Mouse (Mus musculus): ENCODE results near the gene Cyth1. TPM values are rescaled to one million over a fixed set of nuclear protein-coding genes. Genes with fewer than 3 reads are reported as not detected.

Cyth1 gene
- polyA plus RNA-seq, 1 experiment from 2014 or later, result 12.2 TPM

GRCm38 (mm10) chr11:118286434-118286833, 38.0 kb upstream of the Cyth1 start:
- no peak for ATAC-seq (ENCODE audit: insufficient read depth, low FRiP score)
- Histone ChIP-seq H3K9me3 (replicated peaks; ENCODE audit: control insufficient read depth, low read length) (no peaks in the 10 kb centered on the region), H3K4me3 (replicated peaks; ENCODE audit: low read length) (no peak overlapping the region), H3K27ac (ENCODE audit: low read length) (peak overlapping the region; percentile 65; the same call in 1 of the 2 replicates), H3K4me2 (ENCODE audit: low read depth, low read length) (no peak overlapping the region), H3K27me3 (ENCODE audit: control insufficient read depth, insufficient read depth, low read length) (no peaks in the 10 kb centered on the region), H3K4me1 (ENCODE audit: control insufficient read depth, insufficient read depth, low read length) (peaks cover 15% of the 10 kb centered on the region), H3K9ac (ENCODE audit: low read length) (no peak overlapping the region), H3K36me3 (ENCODE audit: control insufficient read depth, insufficient read depth, low read length) (peaks cover 22% of the 10 kb centered on the region)
- 76% methylated on average over 9 of the region's 9 CpGs for WGBS

- H3K27ac ChIP-seq (ENCODE audit: low read length), result peak overlapping the region; percentile 65; the same call in 1 of the 2 replicates
- 89% methylated on average over 13 of the region's 13 CpGs for WGBS
- H3K4me1 ChIP-seq (ENCODE audit: control insufficient read depth, insufficient read depth, low read length), result peaks cover 15% of the 10 kb centered on the region
- H3K4me2 ChIP-seq (ENCODE audit: low read depth, low read length), result no peak overlapping the region
- no peaks in the 10 kb centered on the region for H3K27me3 ChIP-seq (ENCODE audit: control insufficient read depth, insufficient read depth, low read length)
- no peak overlapping the region for H3K4me3 ChIP-seq (replicated peaks; ENCODE audit: low read length)
- no peak for ATAC-seq (ENCODE audit: insufficient read depth, low FRiP score)
- no peaks in the 10 kb centered on the region for H3K9me3 ChIP-seq (replicated peaks; ENCODE audit: control insufficient read depth, low read length)
- peaks cover 22% of the 10 kb centered on the region for H3K36me3 ChIP-seq (ENCODE audit: control insufficient read depth, insufficient read depth, low read length)
- no peak overlapping the region for H3K9ac ChIP-seq (ENCODE audit: low read length)
Observed at GRCm38 (mm10) chr11:118285791-118286190, 37.4 kb upstream of the Cyth1 start.

DNA sequence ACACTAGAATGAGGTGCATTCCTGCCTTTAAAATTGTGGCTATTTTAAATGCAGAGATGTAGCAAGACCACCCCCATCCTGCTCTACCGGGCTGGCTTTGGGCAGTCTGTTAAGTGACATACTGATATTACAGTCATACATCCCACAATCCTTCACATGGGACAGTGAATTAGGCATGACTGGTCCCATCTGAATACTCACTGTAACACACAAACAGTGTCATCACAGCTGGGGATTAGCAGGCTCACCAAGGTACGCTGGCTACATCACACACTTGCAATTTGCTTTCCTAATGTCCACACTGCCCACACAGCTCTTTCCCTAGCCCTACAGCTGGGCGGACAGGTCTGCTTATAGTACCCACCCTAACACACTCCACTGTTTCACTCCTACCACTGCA, 31.8 kb upstream of the Cyth1 start:
- no peak overlapping the region for H3K27ac ChIP-seq (ENCODE audit: low read length)
- peaks cover 25% of the 10 kb centered on the region for H3K36me3 ChIP-seq (ENCODE audit: control insufficient read depth, insufficient read depth, low read length)
- WGBS, result 88% methylated on average over 3 of the region's 3 CpGs
- no peaks in the 10 kb centered on the region for H3K9me3 ChIP-seq (replicated peaks; ENCODE audit: control insufficient read depth, low read length)
- no peak overlapping the region for H3K4me3 ChIP-seq (replicated peaks; ENCODE audit: low read length)
- H3K9ac ChIP-seq (ENCODE audit: low read length), result no peak overlapping the region
- no peaks in the 10 kb centered on the region for H3K4me1 ChIP-seq (ENCODE audit: control insufficient read depth, insufficient read depth, low read length)
- H3K4me2 ChIP-seq (ENCODE audit: low read depth, low read length), result no peak overlapping the region
- no peak for ATAC-seq (ENCODE audit: insufficient read depth, low FRiP score)
- no peaks in the 10 kb centered on the region for H3K27me3 ChIP-seq (ENCODE audit: control insufficient read depth, insufficient read depth, low read length)

GRCm38 (mm10) chr11:118276328-118276727, 27.9 kb upstream of the Cyth1 start:
- no peaks in the 10 kb centered on the region for H3K27me3 ChIP-seq (ENCODE audit: control insufficient read depth, insufficient read depth, low read length)
- no peaks in the 10 kb centered on the region for H3K4me1 ChIP-seq (ENCODE audit: control insufficient read depth, insufficient read depth, low read length)
- ATAC-seq (ENCODE audit: insufficient read depth, low FRiP score), result no peak
- no peaks in the 10 kb centered on the region for H3K9me3 ChIP-seq (replicated peaks; ENCODE audit: control insufficient read depth, low read length)
- H3K4me2 ChIP-seq (ENCODE audit: low read depth, low read length), result no peak overlapping the region
- H3K4me3 ChIP-seq (replicated peaks; ENCODE audit: low read length), result no peak overlapping the region
- H3K27ac ChIP-seq (ENCODE audit: low read length), result no peak overlapping the region
- 79% methylated on average over 7 of the region's 7 CpGs for WGBS
- no peak overlapping the region for H3K9ac ChIP-seq (ENCODE audit: low read length)
- H3K36me3 ChIP-seq (ENCODE audit: control insufficient read depth, insufficient read depth, low read length), result peaks cover 33% of the 10 kb centered on the region

- ATAC-seq (ENCODE audit: insufficient read depth, low FRiP score), result no peak
- Histone ChIP-seq H3K9me3 (replicated peaks; ENCODE audit: control insufficient read depth, low read length) (no peaks in the 10 kb centered on the region), H3K4me2 (ENCODE audit: low read depth, low read length) (no peak overlapping the region), H3K27ac (ENCODE audit: low read length) (no peak overlapping the region), H3K27me3 (ENCODE audit: control insufficient read depth, insufficient read depth, low read length) (no peaks in the 10 kb centered on the region), H3K4me1 (ENCODE audit: control insufficient read depth, insufficient read depth, low read length) (no peaks in the 10 kb centered on the region), H3K4me3 (replicated peaks; ENCODE audit: low read length) (no peak overlapping the region), H3K36me3 (ENCODE audit: control insufficient read depth, insufficient read depth, low read length) (peaks cover 40% of the 10 kb centered on the region), H3K9ac (ENCODE audit: low read length) (no peak overlapping the region)
- WGBS, result 91% methylated on average over 9 of the region's 9 CpGs
Observed at GRCm38 (mm10) chr11:118275092-118275491, 26.7 kb upstream of the Cyth1 start.

DNA sequence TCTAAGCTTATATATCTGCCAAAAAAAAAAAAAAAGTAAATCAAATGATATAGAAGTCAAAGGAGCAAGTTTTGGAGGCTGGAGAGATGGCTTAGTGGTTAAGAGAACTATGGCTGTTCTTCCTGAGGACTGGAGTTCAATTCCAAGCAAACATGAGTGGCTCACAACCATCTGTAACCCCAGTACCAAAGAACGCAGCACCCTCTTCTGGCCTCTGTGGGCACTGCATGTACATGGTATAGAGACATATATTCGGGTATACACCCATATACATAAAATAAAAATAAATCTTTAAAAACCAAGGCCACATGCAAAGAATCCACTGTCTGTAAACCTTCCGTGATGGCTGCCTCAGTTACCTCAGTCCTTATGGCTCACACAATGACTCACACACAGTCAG, 21.4 kb upstream of the Cyth1 start:
- Histone ChIP-seq H3K27ac (ENCODE audit: low read length) (no peak overlapping the region), H3K27me3 (ENCODE audit: control insufficient read depth, insufficient read depth, low read length) (no peaks in the 10 kb centered on the region), H3K4me3 (replicated peaks; ENCODE audit: low read length) (no peak overlapping the region), H3K4me1 (ENCODE audit: control insufficient read depth, insufficient read depth, low read length) (no peaks in the 10 kb centered on the region), H3K9me3 (replicated peaks; ENCODE audit: control insufficient read depth, low read length) (no peaks in the 10 kb centered on the region), H3K4me2 (ENCODE audit: low read depth, low read length) (no peak overlapping the region), H3K9ac (ENCODE audit: low read length) (no peak overlapping the region), H3K36me3 (ENCODE audit: control insufficient read depth, insufficient read depth, low read length) (peaks cover 58% of the 10 kb centered on the region)
- ATAC-seq (ENCODE audit: insufficient read depth, low FRiP score), result no peak
- WGBS, result 93% methylated on average over 3 of the region's 3 CpGs

GRCm38 (mm10) chr11:118266666-118267046, 18.3 kb upstream of the Cyth1 start:
- peaks cover 49% of the 10 kb centered on the region for H3K36me3 ChIP-seq (ENCODE audit: control insufficient read depth, insufficient read depth, low read length)
- no peak for ATAC-seq (ENCODE audit: insufficient read depth, low FRiP score)

DNA sequence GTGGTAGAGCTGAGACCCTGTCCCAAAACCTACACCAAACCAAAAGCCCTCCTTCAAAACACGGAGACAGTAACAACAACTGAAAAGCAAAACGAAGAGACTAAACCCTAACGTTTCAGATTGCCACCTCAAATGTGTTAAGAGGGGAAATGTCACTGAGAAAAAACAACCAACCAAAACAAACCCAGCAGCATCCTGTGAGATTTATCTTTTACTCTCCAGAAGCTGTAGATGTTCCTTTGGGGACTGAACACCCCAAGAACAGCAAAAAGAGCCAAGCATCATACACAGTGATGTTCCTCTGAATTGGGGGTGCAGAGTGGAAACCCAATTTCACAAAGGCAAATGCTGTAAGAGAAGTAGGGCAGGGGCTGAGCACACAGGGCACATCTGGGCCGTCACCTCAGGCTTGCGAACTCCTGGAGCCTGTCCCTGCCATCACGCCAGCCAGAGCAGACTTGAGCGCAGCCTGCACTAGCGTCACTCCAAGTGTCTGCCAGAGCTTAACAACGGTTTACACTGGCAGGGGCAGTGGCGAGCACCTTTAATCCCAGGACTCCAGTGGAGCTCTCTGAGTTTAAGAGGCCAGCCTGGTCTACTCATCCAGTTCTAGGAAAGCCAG, 17.8 kb upstream of the Cyth1 start:
- Histone ChIP-seq H3K36me3 (ENCODE audit: control insufficient read depth, insufficient read depth, low read length) (peaks cover 50% of the 10 kb centered on the region), H3K9me3 (replicated peaks; ENCODE audit: control insufficient read depth, low read length) (no peaks in the 10 kb centered on the region), H3K4me2 (ENCODE audit: low read depth, low read length) (no peak overlapping the region), H3K4me3 (replicated peaks; ENCODE audit: low read length) (no peak overlapping the region), H3K27me3 (ENCODE audit: control insufficient read depth, insufficient read depth, low read length) (no peaks in the 10 kb centered on the region), H3K9ac (ENCODE audit: low read length) (no peak overlapping the region), H3K4me1 (ENCODE audit: control insufficient read depth, insufficient read depth, low read length) (no peaks in the 10 kb centered on the region), H3K27ac (ENCODE audit: low read length) (no peak overlapping the region)
- WGBS, result 88% methylated on average over 10 of the region's 10 CpGs
- ATAC-seq (ENCODE audit: insufficient read depth, low FRiP score), result no peak

More at GRCm38 (mm10) chr11:118266666-118267046, 18.3 kb upstream of the Cyth1 start:
- no peak overlapping the region for H3K9ac ChIP-seq (ENCODE audit: low read length)
- WGBS, result 89% methylated on average over 7 of the region's 7 CpGs
- no peaks in the 10 kb centered on the region for H3K4me1 ChIP-seq (ENCODE audit: control insufficient read depth, insufficient read depth, low read length)
- no peaks in the 10 kb centered on the region for H3K9me3 ChIP-seq (replicated peaks; ENCODE audit: control insufficient read depth, low read length)
- no peak overlapping the region for H3K4me3 ChIP-seq (replicated peaks; ENCODE audit: low read length)
- H3K27me3 ChIP-seq (ENCODE audit: control insufficient read depth, insufficient read depth, low read length), result no peaks in the 10 kb centered on the region
- no peak overlapping the region for H3K27ac ChIP-seq (ENCODE audit: low read length)
- no peak overlapping the region for H3K4me2 ChIP-seq (ENCODE audit: low read depth, low read length)

DNA sequence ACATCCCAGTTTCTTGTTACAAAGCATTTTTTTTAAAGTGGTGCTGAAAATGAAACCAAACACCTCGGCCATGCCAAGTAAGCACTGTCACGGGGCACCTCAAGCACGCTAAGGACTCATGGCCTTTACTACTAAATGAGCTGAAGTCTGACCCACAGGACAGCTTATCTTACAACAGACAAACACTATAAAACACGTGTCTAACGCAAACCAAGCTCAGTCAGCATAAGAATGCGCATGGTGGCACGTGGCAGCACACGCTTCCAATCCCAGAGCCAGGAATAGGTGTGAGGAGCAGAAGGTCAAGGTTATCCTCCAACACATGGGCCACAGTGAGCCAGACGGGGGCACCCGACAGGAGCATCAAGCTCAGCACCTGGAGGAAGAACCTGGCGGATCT, 17.2 kb upstream of the Cyth1 start:
- H3K9me3 ChIP-seq (replicated peaks; ENCODE audit: control insufficient read depth, low read length), result no peaks in the 10 kb centered on the region
- H3K9ac ChIP-seq (ENCODE audit: low read length), result no peak overlapping the region
- 86% methylated on average over 11 of the region's 11 CpGs for WGBS

More for the DNA sequence above, 17.2 kb upstream of the Cyth1 start:
- H3K27ac ChIP-seq (ENCODE audit: low read length), result no peak overlapping the region
- no peak overlapping the region for H3K4me3 ChIP-seq (replicated peaks; ENCODE audit: low read length)
- ATAC-seq (ENCODE audit: insufficient read depth, low FRiP score), result no peak
- H3K36me3 ChIP-seq (ENCODE audit: control insufficient read depth, insufficient read depth, low read length), result peaks cover 52% of the 10 kb centered on the region
- no peaks in the 10 kb centered on the region for H3K27me3 ChIP-seq (ENCODE audit: control insufficient read depth, insufficient read depth, low read length)
- H3K4me1 ChIP-seq (ENCODE audit: control insufficient read depth, insufficient read depth, low read length), result no peaks in the 10 kb centered on the region
- H3K4me2 ChIP-seq (ENCODE audit: low read depth, low read length), result no peak overlapping the region
